Mouse (Mus musculus): Measurements from ENCODE around the gene Kcnj10. TPM values are rescaled to one million over a fixed set of nuclear protein-coding genes. Genes with fewer than 3 reads are reported as not detected.

The Kcnj10 gene
- polyA plus RNA-seq, 1 experiment = 0.06 TPM

GRCm38 (mm10) chr1:172406077-172406706 lies 65.2 kb downstream of the Kcnj10 start:
- H3K4me1 ChIP-seq (ENCODE audit: control insufficient read depth, insufficient read depth, low read length) = no peaks in the 10 kb centered on the region
- no peak for TF ChIP-seq POLR2A (IDR thresholded peaks at IDR 0.05; ENCODE audit: control insufficient read depth, low read depth, low read length)
- no peak for TF ChIP-seq CTCF (IDR thresholded peaks at IDR 0.05; ENCODE audit: control insufficient read depth, insufficient read depth, insufficient replicate concordance, low read depth, low read length)

DNA sequence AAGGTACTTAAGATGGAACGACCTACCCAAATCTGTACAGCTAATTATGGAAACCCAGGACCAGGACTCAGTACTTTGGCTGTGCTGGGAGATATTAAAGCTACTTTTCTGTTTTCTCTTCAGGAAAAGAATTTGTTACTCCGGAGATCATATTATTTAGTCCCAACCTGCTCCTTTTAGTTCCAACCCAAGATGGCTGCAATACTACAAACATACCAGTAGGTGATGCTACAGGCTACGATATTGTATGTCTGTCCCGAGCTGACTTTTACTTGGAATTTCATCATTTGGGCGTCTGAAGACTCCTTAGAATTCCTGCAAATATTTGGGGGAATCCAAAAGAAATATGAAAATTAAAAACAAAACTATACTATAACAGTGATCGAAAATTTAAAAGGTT lies 68.0 kb downstream of the Kcnj10 start:
- H3K27me3 ChIP-seq (ENCODE audit: control insufficient read depth, insufficient read depth, low read length) = no peaks in the 10 kb centered on the region
- H3K4me3 ChIP-seq (ENCODE audit: control insufficient read depth, low read depth, low read length) = no peak overlapping the region
- peak; percentile 32; the same call in 1 of the 2 replicates for TF ChIP-seq CTCF (IDR thresholded peaks at IDR 0.05; ENCODE audit: control insufficient read depth, insufficient read depth, insufficient replicate concordance, low read depth, low read length)
- TF ChIP-seq POLR2A (IDR thresholded peaks at IDR 0.05; ENCODE audit: control insufficient read depth, low read depth, low read length) = no peak
- no peaks in the 10 kb centered on the region for H3K36me3 ChIP-seq (ENCODE audit: control insufficient read depth, insufficient read depth, low read length)
- H3K4me1 ChIP-seq (ENCODE audit: control insufficient read depth, insufficient read depth, low read length) = no peaks in the 10 kb centered on the region
- H3K27ac ChIP-seq (ENCODE audit: control insufficient read depth, insufficient read depth, low read depth, low read length) = no peak overlapping the region

More at GRCm38 (mm10) chr1:172406077-172406706, 65.2 kb downstream of the Kcnj10 start:
- Histone ChIP-seq H3K27ac (ENCODE audit: control insufficient read depth, insufficient read depth, low read depth, low read length) (no peak overlapping the region), H3K36me3 (ENCODE audit: control insufficient read depth, insufficient read depth, low read length) (no peaks in the 10 kb centered on the region), H3K4me3 (ENCODE audit: control insufficient read depth, low read depth, low read length) (no peak overlapping the region), H3K27me3 (ENCODE audit: control insufficient read depth, insufficient read depth, low read length) (no peaks in the 10 kb centered on the region)

DNA sequence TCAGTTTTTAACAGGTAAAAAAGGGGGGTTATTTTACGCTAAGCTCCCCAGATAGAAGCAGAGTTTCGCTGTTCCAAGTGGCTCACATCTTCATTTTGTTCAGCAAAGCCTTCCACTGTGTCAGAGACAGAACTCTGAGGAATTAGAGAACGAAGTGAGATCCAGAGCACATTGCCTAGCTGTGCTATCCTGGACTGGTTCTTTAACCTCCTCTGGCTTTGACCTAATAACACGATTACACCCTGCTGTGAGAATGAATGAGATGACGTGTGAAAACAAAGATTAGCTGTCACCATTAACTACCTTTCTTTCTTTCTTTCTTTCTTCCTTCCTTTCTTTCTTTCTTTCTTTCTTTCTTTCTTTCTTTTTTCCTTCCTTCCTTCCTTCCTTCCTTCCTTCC lies 68.4 kb downstream of the Kcnj10 start:
- Histone ChIP-seq H3K27ac (ENCODE audit: control insufficient read depth, insufficient read depth, low read depth, low read length) (no peak overlapping the region), H3K4me3 (ENCODE audit: control insufficient read depth, low read depth, low read length) (no peak overlapping the region), H3K4me1 (ENCODE audit: control insufficient read depth, insufficient read depth, low read length) (no peaks in the 10 kb centered on the region), H3K36me3 (ENCODE audit: control insufficient read depth, insufficient read depth, low read length) (no peaks in the 10 kb centered on the region), H3K27me3 (ENCODE audit: control insufficient read depth, insufficient read depth, low read length) (no peaks in the 10 kb centered on the region)
- TF ChIP-seq CTCF (IDR thresholded peaks at IDR 0.05; ENCODE audit: control insufficient read depth, insufficient read depth, insufficient replicate concordance, low read depth, low read length) = no peak
- TF ChIP-seq POLR2A (IDR thresholded peaks at IDR 0.05; ENCODE audit: control insufficient read depth, low read depth, low read length) = no peak

DNA sequence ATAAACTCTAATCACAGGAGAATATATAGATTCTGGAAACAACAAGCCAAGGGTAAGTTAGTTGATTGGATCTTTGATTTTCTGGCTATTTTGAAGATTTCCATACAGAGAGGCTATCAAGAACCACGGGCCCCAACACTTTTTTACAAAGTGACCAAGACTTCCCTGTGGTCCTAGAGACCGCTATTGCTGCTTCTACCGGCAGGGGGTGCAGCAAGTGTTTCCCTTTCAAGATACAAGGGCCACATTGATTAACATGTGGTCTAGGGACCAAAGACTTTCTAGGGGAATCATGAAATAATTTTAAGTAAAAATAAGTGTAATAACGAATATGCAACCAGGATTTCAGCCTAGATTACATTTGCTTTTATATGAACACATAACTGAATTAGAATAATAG lies 69.8 kb downstream of the Kcnj10 start:
- H3K4me3 ChIP-seq (ENCODE audit: control insufficient read depth, low read depth, low read length) = no peak overlapping the region
- no peak overlapping the region for H3K27ac ChIP-seq (ENCODE audit: control insufficient read depth, insufficient read depth, low read depth, low read length)
- no peaks in the 10 kb centered on the region for H3K4me1 ChIP-seq (ENCODE audit: control insufficient read depth, insufficient read depth, low read length)
- H3K36me3 ChIP-seq (ENCODE audit: control insufficient read depth, insufficient read depth, low read length) = no peaks in the 10 kb centered on the region
- H3K27me3 ChIP-seq (ENCODE audit: control insufficient read depth, insufficient read depth, low read length) = no peaks in the 10 kb centered on the region
- TF ChIP-seq CTCF (IDR thresholded peaks at IDR 0.05; ENCODE audit: control insufficient read depth, insufficient read depth, insufficient replicate concordance, low read depth, low read length) (peak; percentile 25; the same call in 1 of the 2 replicates), POLR2A (IDR thresholded peaks at IDR 0.05; ENCODE audit: control insufficient read depth, low read depth, low read length) (no peak)

DNA sequence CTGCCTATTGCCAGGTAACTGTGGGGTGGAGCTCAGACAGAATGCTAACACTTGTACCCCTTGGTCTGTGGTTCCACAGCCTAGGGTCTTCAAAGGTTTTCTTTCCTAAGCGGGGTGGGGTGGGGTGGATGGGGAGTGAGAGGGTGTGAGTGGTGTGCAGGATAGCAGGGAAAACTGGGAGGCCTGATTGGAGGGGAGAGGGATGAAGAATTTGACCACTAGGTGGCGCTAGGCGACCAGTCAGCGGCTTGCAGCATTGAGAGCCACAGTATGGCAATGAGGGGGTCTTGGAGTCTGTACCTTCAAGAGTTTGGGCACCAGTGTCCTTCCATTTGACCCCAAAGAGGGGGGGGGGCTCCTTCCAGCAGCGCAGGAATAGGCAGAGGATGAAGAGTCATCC lies 71.2 kb downstream of the Kcnj10 start:
- H3K27me3 ChIP-seq (ENCODE audit: control insufficient read depth, insufficient read depth, low read length) = no peaks in the 10 kb centered on the region
- TF ChIP-seq CTCF (IDR thresholded peaks at IDR 0.05; ENCODE audit: control insufficient read depth, insufficient read depth, insufficient replicate concordance, low read depth, low read length) (peak; percentile 98), POLR2A (IDR thresholded peaks at IDR 0.05; ENCODE audit: control insufficient read depth, low read depth, low read length) (no peak)
- H3K27ac ChIP-seq (ENCODE audit: control insufficient read depth, insufficient read depth, low read depth, low read length) = no peak overlapping the region
- H3K36me3 ChIP-seq (ENCODE audit: control insufficient read depth, insufficient read depth, low read length) = no peaks in the 10 kb centered on the region
- H3K4me3 ChIP-seq (ENCODE audit: control insufficient read depth, low read depth, low read length) = no peak overlapping the region
- H3K4me1 ChIP-seq (ENCODE audit: control insufficient read depth, insufficient read depth, low read length) = no peaks in the 10 kb centered on the region

DNA sequence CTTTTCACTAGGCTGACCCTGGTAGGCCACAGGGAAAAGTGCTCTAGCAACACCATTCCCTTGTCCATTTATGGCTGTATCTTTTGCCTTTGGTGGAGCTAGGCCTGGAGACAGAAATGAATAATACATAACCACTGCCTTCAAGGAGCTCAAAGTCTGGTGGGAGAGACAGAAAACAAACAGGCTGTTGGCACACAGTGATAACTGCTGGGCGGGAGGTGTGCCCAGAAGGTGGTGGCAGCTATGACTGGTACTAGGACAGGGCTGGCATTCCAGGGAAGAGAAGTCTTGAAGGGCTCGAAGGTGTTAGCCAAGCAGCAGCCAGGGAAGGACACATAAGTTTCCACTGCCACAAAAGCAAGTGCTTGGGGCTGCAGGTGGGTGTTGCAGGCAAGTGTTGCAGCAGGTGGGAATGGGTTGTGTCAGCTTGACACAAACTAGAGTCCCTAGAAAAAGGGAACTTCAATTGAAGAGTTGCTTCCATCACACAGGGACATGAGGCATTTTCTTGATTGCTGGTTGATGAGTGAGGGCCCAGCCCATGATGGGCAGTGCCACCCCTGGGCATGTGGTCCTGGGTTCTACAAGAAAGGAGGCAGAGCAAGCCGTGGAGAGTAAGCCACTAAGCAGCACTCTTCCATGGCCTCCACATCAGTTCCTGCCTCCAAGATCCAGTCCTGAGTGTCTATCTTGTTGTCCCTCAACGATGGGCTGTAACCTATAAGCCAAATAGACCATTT lies 72.7 kb downstream of the Kcnj10 start:
- no peak overlapping the region for H3K27ac ChIP-seq (ENCODE audit: control insufficient read depth, insufficient read depth, low read depth, low read length)
- no peak overlapping the region for H3K4me3 ChIP-seq (ENCODE audit: control insufficient read depth, low read depth, low read length)
- no peaks in the 10 kb centered on the region for H3K36me3 ChIP-seq (ENCODE audit: control insufficient read depth, insufficient read depth, low read length)
- TF ChIP-seq CTCF (IDR thresholded peaks at IDR 0.05; ENCODE audit: control insufficient read depth, insufficient read depth, insufficient replicate concordance, low read depth, low read length) (no peak), POLR2A (IDR thresholded peaks at IDR 0.05; ENCODE audit: control insufficient read depth, low read depth, low read length) (no peak)
- H3K4me1 ChIP-seq (ENCODE audit: control insufficient read depth, insufficient read depth, low read length) = no peaks in the 10 kb centered on the region
- H3K27me3 ChIP-seq (ENCODE audit: control insufficient read depth, insufficient read depth, low read length) = no peaks in the 10 kb centered on the region

- no peaks in the 10 kb centered on the region for H3K4me1 ChIP-seq (ENCODE audit: control insufficient read depth, insufficient read depth, low read length)
- no peak overlapping the region for H3K27ac ChIP-seq (ENCODE audit: control insufficient read depth, insufficient read depth, low read depth, low read length)
- no peaks in the 10 kb centered on the region for H3K36me3 ChIP-seq (ENCODE audit: control insufficient read depth, insufficient read depth, low read length)
- H3K27me3 ChIP-seq (ENCODE audit: control insufficient read depth, insufficient read depth, low read length) = no peaks in the 10 kb centered on the region
- H3K4me3 ChIP-seq (ENCODE audit: control insufficient read depth, low read depth, low read length) = no peak overlapping the region
- TF ChIP-seq CTCF (IDR thresholded peaks at IDR 0.05; ENCODE audit: control insufficient read depth, insufficient read depth, insufficient replicate concordance, low read depth, low read length) = no peak
- TF ChIP-seq POLR2A (IDR thresholded peaks at IDR 0.05; ENCODE audit: control insufficient read depth, low read depth, low read length) = no peak
Measured at GRCm38 (mm10) chr1:172414231-172414585, 73.2 kb downstream of the Kcnj10 start.
